Mouse (Mus musculus): ENCODE data around the gene Prdm8.

DNA sequence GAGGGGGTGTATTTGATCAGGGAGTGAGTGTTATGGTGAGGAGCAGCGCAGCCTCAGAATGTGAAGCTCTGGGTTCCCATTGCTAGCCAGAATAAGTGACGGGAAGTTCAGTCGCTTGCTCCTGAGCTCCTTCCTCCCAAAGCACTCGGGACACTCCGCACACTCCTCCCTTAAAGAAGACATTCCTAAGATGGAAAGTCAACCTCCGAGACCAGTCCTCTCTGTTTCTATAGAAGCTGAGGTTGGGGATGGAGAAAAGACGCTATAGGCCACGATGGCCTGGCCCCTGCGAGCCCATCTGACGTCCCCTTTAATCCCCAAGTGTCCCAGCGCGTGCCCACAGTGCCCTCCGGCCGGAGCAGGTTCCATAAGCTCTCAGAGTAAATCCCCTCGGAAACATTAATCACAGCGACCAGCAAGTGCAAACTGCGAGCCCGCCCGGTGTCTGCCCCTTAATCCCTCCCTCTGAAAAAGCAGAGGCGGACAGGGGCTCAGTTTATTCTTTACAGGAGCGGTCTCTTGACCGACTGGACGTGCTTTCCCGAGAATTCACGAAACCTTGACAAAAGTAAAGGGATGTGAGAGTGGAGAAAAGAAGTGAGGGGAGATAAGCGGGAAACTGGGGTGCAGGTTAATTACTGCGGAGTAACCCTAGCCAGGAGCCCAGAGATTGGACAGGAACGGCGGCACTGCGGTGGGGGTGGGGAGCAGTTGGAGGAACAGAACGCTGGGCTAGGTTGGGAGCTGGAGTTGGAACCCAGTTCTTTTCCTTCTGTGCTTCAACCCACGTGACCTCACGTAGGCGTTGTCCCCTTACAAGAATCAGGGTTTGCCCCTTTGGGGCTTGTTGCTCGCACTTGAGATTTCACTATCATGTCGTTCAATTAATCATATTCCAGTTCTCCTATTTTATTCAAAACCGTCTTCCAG lies 1.6 kb downstream of the Prdm8 start:
- TF ChIP-seq CTCF (IDR thresholded peaks at IDR 0.05; ENCODE audit: low read depth) (no peak), EP300 (optimal IDR thresholded peaks at IDR 0.05) (no peak)
